ENCODE assay signal across 8 mouse cellular contexts in the genomic region with DNA sequence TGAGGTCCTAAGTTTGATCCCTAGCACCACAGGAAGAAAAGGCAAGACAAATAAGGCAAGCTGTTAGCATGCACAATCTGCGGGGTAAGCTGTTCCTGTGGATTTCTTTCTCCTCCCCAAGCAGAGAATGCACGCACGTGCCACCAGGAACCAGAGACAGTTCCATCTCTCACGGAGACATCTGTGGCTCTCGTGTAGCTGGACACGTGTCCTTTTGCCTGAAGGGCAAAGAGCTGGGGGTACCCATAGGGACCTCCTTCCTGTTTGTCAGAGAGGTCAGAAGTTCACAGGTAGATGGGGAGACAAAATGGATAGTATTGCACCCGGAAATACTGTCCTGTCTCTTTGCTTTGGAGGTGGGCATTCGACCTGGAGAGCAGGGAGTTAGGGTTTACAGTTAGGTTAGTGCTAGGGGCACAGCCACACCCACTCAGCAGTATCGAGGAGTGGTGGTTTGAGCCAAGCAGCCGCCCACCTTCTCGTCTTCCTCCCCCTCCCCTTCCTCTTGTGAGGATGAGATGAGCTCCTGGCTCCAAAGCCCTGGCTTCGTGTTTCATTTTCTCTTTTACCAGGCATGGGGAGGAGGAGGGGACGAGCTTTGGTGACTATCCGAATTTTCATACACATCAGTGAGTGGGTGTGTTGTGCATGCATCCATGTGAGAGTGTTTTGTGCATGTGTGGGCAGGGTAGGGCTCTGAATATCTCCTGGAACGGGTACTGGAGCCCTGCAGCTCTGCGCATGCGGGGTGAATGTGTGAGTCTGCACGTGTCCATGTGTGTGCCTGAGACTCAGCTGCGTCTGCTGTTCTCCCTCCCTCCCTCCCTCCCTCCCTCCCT. TPM values are rescaled to one million over a fixed set of nuclear protein-coding genes. Genes with fewer than 3 reads are reported as not detected.
DNase-seq lines count a peak whose midpoint lies in the region; ATAC-seq and TF ChIP-seq lines count a peak whose summit lies in the region.

No protein-coding gene starts in this region.

- no peaks in the 10 kb centered on the region for H3K27me3 ChIP-seq in cerebellum, adult 2 months (ENCODE audit: control insufficient read depth, insufficient read depth, low read length)
- H3K27me3 ChIP-seq in hindbrain, embryonic 11.5 days (ENCODE audit: control insufficient read depth, insufficient read depth, low read length): no peaks in the 10 kb centered on the region
- no peaks in the 10 kb centered on the region for H3K27me3 ChIP-seq in lung, embryonic 15.5 days

- no peak for TF ChIP-seq CTCF in cerebellum, adult 2 months (IDR thresholded peaks at IDR 0.05; ENCODE audit: borderline replicate concordance, insufficient read depth, low read depth, low read length)

- DNase-seq in ZHBTc4 (ENCODE audit: low read depth, low spot score): peak; percentile 53
- DNase-seq in cerebellum, adult 2 months: peak; percentile 90 to 94
- peak; percentile 96 for DNase-seq in frontal cortex, adult 2 months (ENCODE audit: extremely low spot score in 1 of 2, low spot score in 1 of 2)
- DNase-seq in hindbrain, embryonic 11.5 days (ENCODE audit: low spot score): peak; percentile 83
- DNase-seq in layer of hippocampus, adult 9-11 months: peak; percentile 98
- DNase-seq in yolk sac, embryonic 10.5 days (ENCODE audit: low spot score): peak; percentile 78

- H3K36me3 ChIP-seq in hindbrain, embryonic 11.5 days (ENCODE audit: control insufficient read depth, insufficient read depth, low read length): no peaks in the 10 kb centered on the region
- no peaks in the 10 kb centered on the region for H3K36me3 ChIP-seq in lung, embryonic 15.5 days

- peak overlapping the region; percentile 43 for H3K4me3 ChIP-seq in cerebellum, adult 2 months (replicated peaks; ENCODE audit: insufficient read depth, low read depth, low read length)
- H3K4me3 ChIP-seq in hindbrain, embryonic 11.5 days (ENCODE audit: low read depth, low read length): no peak overlapping the region
- H3K4me3 ChIP-seq in lung, embryonic 15.5 days: peak overlapping the region; percentile 16

- peak; percentile 45; the same call in 1 of the 2 replicates for TF ChIP-seq POLR2A in cerebellum, adult 2 months (IDR thresholded peaks at IDR 0.05; ENCODE audit: borderline replicate concordance, insufficient read depth, low read length)

- H3K4me1 ChIP-seq in cerebellum, adult 2 months (ENCODE audit: control insufficient read depth, insufficient read depth, low read length): peaks cover 70% of the 10 kb centered on the region
- H3K4me1 ChIP-seq in hindbrain, embryonic 11.5 days (replicated peaks; ENCODE audit: control insufficient read depth, insufficient read depth, low read length): peaks cover 64% of the 10 kb centered on the region
- H3K4me1 ChIP-seq in lung, embryonic 15.5 days: peaks cover 92% of the 10 kb centered on the region

- H3K4me2 ChIP-seq in hindbrain, embryonic 11.5 days (replicated peaks; ENCODE audit: low read depth, low read length): peak overlapping the region; percentile 33
- H3K4me2 ChIP-seq in lung, embryonic 15.5 days: peak overlapping the region; percentile 53

- no peaks in the 10 kb centered on the region for H3K9me3 ChIP-seq in hindbrain, embryonic 11.5 days (ENCODE audit: control insufficient read depth, low read length)
- no peaks in the 10 kb centered on the region for H3K9me3 ChIP-seq in lung, embryonic 15.5 days

- peak overlapping the region; percentile 89 for H3K27ac ChIP-seq in cerebellum, adult 2 months (ENCODE audit: insufficient read depth, low read length)
- H3K27ac ChIP-seq in hindbrain, embryonic 11.5 days (ENCODE audit: low read depth, low read length): peak overlapping the region; percentile 76
- H3K27ac ChIP-seq in lung, embryonic 15.5 days: peak overlapping the region; percentile 79

- ATAC-seq in hindbrain, embryonic 11.5 days (ENCODE audit: low FRiP score): peak; percentile 37; the same call in 1 of the 2 replicates
- peak; percentile 35; the same call in 1 of the 2 replicates for ATAC-seq in lung, embryonic 15.5 days (ENCODE audit: borderline replicate concordance, extremely low read depth, low FRiP score, low TSS enrichment)
- peak; percentile 18; the same call in 1 of the 2 replicates for ATAC-seq in neutrophil, adult 5-6 weeks (ENCODE audit: extremely low read depth, insufficient number of reproducible peaks, low FRiP score, poor library complexity, severe bottlenecking)

- H3K9ac ChIP-seq in hindbrain, embryonic 11.5 days (ENCODE audit: low read depth, low read length): peak overlapping the region; percentile 7; the same call in 1 of the 2 replicates
- H3K9ac ChIP-seq in lung, embryonic 15.5 days: 0 out of 2 replicates have a peak overlapping the region, but pooled peaks have one; percentile 22

- WGBS in cerebellum, adult 2 months: 1% methylated on average over 19 of the region's 19 CpGs
- WGBS in hindbrain, embryonic 11.5 days: 9% methylated on average over 19 of the region's 19 CpGs
- WGBS in lung, embryonic 15.5 days: 5% methylated on average over 19 of the region's 19 CpGs

RNA-seq across cellular contexts. Expression of gene Thra, which starts 6.6 kb away (rescaled TPM):
- polyA plus RNA-seq in cerebellum, adult 2 months (2012; rRNA removed): 439 and 447 TPM in 2 replicates
- polyA plus RNA-seq in frontal cortex, adult 2 months (2012; rRNA removed): 770 and 851 TPM in 2 replicates
- polyA plus RNA-seq in hindbrain, embryonic 11.5 days (2014; fragmentation: Nextera tagmentation; extraction: Ambion mirVana): 34.7 and 41.4 TPM in 2 replicates
- polyA plus RNA-seq in lung, embryonic 15.5 days (2015; fragmentation: Nextera tagmentation; extraction: Ambion mirVana): 35.6 and 35.8 TPM in 2 replicates
- 7.9 and 8.7 TPM in 2 replicates for total RNA-seq in neutrophil, adult 5-6 weeks (2017)

RNA-seq across cellular contexts. Expression of gene Med24, which starts 17.8 kb away (rescaled TPM):
- 105 and 108 TPM in 2 replicates for polyA plus RNA-seq in cerebellum, adult 2 months (2012; rRNA removed)
- polyA plus RNA-seq in frontal cortex, adult 2 months (2012; rRNA removed): 137 and 157 TPM in 2 replicates
- polyA plus RNA-seq in hindbrain, embryonic 11.5 days (2014; fragmentation: Nextera tagmentation; extraction: Ambion mirVana): 47.3 and 60.8 TPM in 2 replicates
- polyA plus RNA-seq in lung, embryonic 15.5 days (2015; fragmentation: Nextera tagmentation; extraction: Ambion mirVana): 51.9 and 53.0 TPM in 2 replicates
- 14.9 and 21.3 TPM in 2 replicates for total RNA-seq in neutrophil, adult 5-6 weeks (2017)

RNA-seq across cellular contexts. Expression of gene Nr1d1, which starts 28.1 kb away (rescaled TPM):
- 144 and 167 TPM in 2 replicates for polyA plus RNA-seq in cerebellum, adult 2 months (2012; rRNA removed)
- polyA plus RNA-seq in frontal cortex, adult 2 months (2012; rRNA removed): 124 and 126 TPM in 2 replicates
- polyA plus RNA-seq in hindbrain, embryonic 11.5 days (2014; fragmentation: Nextera tagmentation; extraction: Ambion mirVana): 0.92 and 1.4 TPM in 2 replicates
- 1.0 and 1.5 TPM in 2 replicates for polyA plus RNA-seq in lung, embryonic 15.5 days (2015; fragmentation: Nextera tagmentation; extraction: Ambion mirVana)
- 0.47 and 1.8 TPM in 2 replicates for total RNA-seq in neutrophil, adult 5-6 weeks (2017)

RNA-seq across cellular contexts. Expression of gene Csf3, which starts 46.0 kb away (rescaled TPM):
- not detected in 2 replicates for polyA plus RNA-seq in cerebellum, adult 2 months (2012; rRNA removed)
- polyA plus RNA-seq in frontal cortex, adult 2 months (2012; rRNA removed): not detected in 2 replicates
- polyA plus RNA-seq in hindbrain, embryonic 11.5 days (2014; fragmentation: Nextera tagmentation; extraction: Ambion mirVana): not detected in 2 replicates
- not detected in 2 replicates for polyA plus RNA-seq in lung, embryonic 15.5 days (2015; fragmentation: Nextera tagmentation; extraction: Ambion mirVana)
- not detected in 2 replicates for total RNA-seq in neutrophil, adult 5-6 weeks (2017)

RNA-seq across cellular contexts. Expression of gene Msl1, which starts 48.2 kb away (rescaled TPM):
- polyA plus RNA-seq in cerebellum, adult 2 months (2012; rRNA removed): 99.1 and 103 TPM in 2 replicates
- polyA plus RNA-seq in frontal cortex, adult 2 months (2012; rRNA removed): 112 and 123 TPM in 2 replicates
- polyA plus RNA-seq in hindbrain, embryonic 11.5 days (2014; fragmentation: Nextera tagmentation; extraction: Ambion mirVana): 25.0 and 28.0 TPM in 2 replicates
- 21.1 and 21.2 TPM in 2 replicates for polyA plus RNA-seq in lung, embryonic 15.5 days (2015; fragmentation: Nextera tagmentation; extraction: Ambion mirVana)
- 191 TPM in 2 replicates for total RNA-seq in neutrophil, adult 5-6 weeks (2017)

Comparison
In these comparisons a context has a peak if more than half of its experiments do, and no peak if none do; other contexts are left out.
1. RNA of gene Thra, which starts 6.6 kb away (polyA plus RNA-seq): 770 to 851 TPM in frontal cortex, adult 2 months and 439 to 447 TPM in cerebellum, adult 2 months; 34.7 to 41.4 TPM in hindbrain, embryonic 11.5 days and 35.6 to 35.8 TPM in lung, embryonic 15.5 days; every median in the first group is over 10 times any median in the second.
2. RNA of gene Nr1d1, which starts 28.1 kb away (polyA plus RNA-seq): 144 to 167 TPM in cerebellum, adult 2 months and 124 to 126 TPM in frontal cortex, adult 2 months; 1.0 to 1.5 TPM in lung, embryonic 15.5 days and 0.92 to 1.4 TPM in hindbrain, embryonic 11.5 days; every median in the first group is over 10 times any median in the second.
3. Peak in every context shown above with its lines, with median percentiles within 50 percentile points of each other: DNase-seq, H3K27ac ChIP-seq and ATAC-seq.